Mouse (Mus musculus) mesoderm, embryonic 11.5 days (tissue): Measurements from ENCODE around the gene Ssbp2.

Experiments
- DNase-seq: peaks from one replicate; pipeline ENCODE4 v3.0.0-alpha.2; 2012; ENCODE audit warnings: low read depth, low spot score

Gene Ssbp2

GRCm38 (mm10) chr13:91631291-91631799, 171.3 kb downstream of the Ssbp2 start:
- DNase-seq, result no peak

DNA sequence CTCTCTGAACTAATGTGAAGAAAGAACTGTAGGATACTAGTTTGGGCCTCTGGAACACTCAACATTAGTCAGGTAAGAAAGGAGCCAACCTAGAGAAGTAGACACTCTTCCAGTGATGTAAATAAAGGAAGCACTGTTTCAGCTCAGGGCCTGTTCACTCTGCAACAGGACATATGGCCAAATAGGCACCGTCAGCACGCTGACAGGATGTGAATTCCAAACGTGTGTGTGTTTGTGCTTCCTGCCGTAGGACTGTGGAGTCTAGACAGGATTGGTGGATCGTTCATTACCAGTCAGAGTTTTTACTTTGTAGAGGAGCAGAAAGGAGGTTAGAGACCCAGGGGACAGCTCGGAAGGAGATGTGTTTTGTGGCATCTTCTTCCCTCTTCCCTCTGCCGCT, 174.0 kb downstream of the Ssbp2 start:
- DNase-seq, result peak; percentile 23

GRCm38 (mm10) chr13:91635957-91636356, 175.9 kb downstream of the Ssbp2 start:
- no peak for DNase-seq

DNA sequence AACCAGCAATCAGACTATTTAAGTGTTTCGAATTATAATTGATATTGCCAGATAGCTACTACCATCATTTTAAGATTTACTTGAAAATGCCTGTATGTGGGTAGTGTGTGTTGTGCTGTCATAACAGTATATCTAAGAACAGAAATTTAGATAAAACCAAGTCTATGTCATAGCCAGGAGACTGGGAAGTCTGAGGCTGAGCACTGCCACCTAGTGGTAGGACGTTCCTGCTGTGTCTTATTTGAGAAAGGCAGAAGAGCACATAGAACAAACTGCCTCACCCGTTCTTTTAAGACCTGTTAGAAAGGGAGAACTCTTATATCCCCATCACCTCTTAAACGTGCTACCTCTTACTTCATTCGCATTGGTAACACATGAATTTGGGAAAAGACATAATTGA, 176.7 kb downstream of the Ssbp2 start:
- DNase-seq, result peak; percentile 84

DNA sequence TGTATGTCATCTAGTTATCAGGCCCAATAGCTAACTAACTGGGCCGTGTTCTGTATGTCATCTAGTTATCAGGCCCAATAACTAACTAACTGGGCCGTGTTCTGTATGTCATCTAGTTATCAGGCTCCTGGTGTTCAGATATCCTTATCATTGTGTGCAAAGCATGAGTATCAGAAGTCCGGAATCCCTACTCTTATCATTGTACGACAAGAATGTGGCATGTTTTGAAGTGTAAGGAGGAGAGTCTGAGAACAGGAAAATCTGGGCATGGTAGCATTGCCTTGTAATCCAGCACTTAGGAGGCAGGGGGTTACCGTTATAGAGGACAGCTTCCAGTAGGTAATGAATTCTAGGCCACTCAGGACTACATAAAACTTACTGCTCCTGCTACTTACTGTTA, 178.8 kb downstream of the Ssbp2 start:
- DNase-seq, result no peak

- no peak for DNase-seq
These were observed 180.1 kb downstream of the Ssbp2 start for GRCm38 (mm10) chr13:91640219-91640618.

DNA sequence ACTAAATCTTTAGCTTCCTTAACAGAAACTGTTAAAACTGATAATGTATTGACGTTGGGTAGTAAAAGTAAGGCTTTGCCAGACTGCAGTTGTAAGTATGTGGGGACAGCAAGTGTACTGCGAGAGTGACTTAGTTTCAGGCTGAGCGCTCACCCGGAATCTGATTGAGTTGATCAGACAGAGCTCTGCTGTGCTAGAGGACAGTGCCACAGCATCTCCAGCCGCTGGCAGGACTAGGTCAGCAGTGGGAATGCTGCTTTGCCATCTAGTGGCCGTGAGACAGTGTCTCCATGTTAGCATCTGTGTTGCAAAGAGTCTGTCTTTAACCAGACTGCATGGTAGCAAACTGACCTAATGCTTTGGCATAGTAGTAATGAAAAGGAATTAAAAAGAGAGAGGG, 188.2 kb downstream of the Ssbp2 start:
- peak; percentile 56 for DNase-seq

GRCm38 (mm10) chr13:91649926-91650325, 189.8 kb downstream of the Ssbp2 start:
- no peak for DNase-seq

- DNase-seq, result no peak
These were observed 201.1 kb downstream of the Ssbp2 start for GRCm38 (mm10) chr13:91661068-91661795.

DNA sequence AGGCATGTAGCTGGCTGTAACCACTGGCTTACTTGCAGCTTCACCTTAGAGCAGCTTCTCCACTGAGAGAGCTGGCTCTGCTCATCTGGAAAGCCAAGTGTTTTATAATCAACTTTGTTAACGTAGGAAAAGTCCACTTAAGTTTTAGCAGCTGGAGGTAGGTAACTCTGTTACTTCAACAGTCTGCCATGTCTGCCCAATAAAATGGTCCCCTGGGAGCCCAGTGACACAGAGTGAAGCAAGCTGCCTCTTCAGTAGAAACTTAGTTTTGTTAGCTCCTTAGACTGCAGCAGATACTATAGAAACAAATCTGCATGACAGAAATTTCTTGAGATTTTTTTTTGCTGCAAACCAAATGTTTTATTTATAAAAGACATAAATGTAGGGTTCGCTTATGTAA, 202.7 kb downstream of the Ssbp2 start:
- DNase-seq, result peak; percentile 35

DNA sequence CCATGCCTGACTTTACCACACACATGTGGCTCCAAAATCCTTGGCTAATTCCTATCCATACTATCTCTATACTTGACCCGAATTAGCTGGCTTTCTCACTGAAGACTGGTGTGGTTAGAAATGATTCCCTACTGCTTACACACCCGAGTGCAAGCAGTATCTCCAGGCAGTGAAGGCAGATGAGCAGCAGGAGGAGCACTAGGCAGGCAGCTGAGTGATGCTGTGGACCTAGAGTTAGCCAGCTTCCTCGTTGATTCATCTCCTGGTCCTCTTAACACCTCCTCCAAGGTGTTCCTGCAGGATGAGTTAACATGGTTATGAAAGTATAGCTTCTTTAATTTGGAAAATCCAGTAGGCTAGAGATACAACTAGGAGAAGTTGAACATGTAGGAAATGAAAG, 213.2 kb downstream of the Ssbp2 start:
- no peak for DNase-seq

GRCm38 (mm10) chr13:91680764-91681437, 220.8 kb downstream of the Ssbp2 start:
- DNase-seq, result no peak

- DNase-seq, result no peak
These were observed 221.4 kb downstream of the Ssbp2 start for GRCm38 (mm10) chr13:91681474-91681873.

DNA sequence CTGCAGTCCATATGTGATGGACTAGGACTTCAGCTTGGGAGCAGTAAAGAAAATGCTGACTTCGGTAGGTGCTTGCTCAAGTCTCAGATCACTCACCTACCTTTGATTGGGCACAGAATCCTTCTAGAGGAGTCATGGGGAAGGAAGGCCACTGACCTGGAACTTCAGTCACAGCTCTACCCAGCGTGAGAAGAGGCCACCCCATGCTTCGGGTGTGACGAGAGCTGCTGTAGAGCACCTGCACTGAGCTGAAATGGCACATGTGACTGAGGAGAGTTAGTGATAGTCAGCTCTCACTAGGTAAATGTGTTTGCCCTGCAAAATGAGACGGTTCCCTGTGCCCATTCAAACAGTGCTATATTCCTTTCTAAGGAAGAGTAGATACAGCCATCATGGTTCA, 230.0 kb downstream of the Ssbp2 start:
- no peak for DNase-seq

GRCm38 (mm10) chr13:91693615-91694014, 233.5 kb downstream of the Ssbp2 start:
- DNase-seq, result no peak

GRCm38 (mm10) chr13:91695406-91695805, 235.3 kb downstream of the Ssbp2 start:
- no peak for DNase-seq

DNA sequence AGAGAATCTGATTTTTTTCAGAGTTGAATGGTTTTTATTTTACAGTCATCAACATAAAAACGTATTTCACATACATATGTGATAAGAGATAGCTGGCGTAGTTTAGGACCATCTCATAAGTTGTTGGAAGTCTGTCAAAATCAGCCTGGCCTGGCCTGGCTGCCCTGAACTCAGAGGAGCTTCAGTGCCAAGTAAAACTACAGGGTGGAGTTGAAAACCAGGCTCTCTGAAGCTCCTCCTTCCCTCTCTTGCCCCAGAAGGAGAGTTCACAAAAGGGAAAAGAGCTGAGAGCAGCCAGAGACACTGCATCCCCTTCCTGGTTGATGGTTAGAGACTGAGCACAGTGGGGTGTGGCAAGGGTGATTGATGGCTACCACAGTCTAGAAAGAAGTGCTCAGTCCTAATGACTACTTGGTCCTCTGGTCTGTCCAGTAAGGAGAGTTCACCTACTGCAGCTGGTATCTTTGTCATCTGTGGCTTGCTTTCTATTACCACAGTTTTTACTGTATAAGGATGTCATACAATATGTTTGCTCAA, 236.1 kb downstream of the Ssbp2 start:
- DNase-seq, result no peak

DNA sequence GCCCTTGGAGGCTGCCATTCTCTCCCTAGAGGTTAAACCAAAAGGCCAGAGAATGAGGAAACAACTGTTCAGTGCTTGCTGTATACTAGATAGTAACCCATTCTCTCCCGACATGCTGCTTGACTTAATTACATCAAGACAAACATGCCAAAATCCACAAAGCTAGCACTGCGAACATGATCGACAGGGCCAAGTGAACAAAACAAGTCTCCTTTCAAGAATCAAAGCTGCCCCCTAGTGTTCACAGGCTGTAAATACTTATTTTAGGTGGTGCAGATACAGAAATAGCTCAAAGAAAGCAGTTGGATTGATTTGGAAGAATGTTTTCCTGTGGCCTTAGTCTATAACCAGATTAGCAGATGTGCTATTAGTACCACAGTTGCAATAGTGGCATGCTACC, 236.9 kb downstream of the Ssbp2 start:
- peak; percentile 65 for DNase-seq

GRCm38 (mm10) chr13:91702337-91702736, 242.3 kb downstream of the Ssbp2 start:
- DNase-seq, result no peak

DNA sequence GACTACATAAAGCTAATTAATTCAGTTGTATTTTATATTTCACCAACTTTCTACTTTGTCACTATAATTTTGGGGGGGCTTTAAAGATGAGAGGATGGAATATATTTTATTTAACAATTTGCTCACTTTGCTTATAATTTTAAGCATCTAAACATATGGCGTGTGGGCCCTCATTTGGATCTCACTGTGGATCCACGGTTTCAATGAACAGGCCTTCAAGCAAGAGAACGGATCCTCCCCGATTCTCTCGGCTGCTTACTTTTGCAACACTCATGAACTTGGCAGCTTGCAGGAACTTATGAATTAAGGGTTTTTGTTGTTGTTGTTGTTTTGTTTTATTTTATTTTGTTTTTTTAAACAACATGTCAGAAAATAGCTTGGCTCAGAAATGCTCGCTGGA, 259.4 kb downstream of the Ssbp2 start:
- no peak for DNase-seq

DNA sequence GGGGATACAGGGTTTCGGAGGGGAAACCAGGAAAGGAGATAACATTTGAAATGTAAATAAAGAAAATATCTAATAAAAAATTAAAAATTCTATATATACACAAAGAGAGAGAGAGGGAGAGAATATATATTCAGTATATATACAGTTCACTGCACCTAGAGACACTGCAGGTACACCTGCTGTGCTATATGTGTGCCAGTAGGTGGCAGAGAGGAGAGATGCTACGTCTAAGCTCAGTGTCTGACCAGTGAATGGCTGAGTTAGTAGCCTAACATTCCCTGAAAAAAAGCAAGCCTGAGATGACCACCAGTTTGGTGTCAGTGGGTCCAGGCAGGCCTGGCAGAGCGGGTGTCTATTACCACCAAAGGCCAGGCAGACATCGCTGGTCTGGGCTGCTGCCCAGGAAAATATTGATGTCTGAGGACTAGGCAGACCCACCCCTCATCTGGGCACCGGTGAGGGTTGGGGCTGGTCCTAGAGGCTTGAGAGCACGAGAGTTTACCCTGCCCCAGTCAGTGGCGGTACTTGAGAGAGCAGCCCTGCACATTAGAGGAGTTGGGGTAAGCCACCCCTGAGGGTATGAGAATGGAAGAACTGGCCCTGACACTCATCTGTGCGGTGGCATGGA, 263.1 kb downstream of the Ssbp2 start:
- DNase-seq, result peak; percentile 18

- no peak for DNase-seq
These were observed 263.6 kb downstream of the Ssbp2 start for GRCm38 (mm10) chr13:91723736-91724119.
